Mouse (Mus musculus) embryonic facial prominence, embryonic 10.5 days (tissue): ENCODE results near the gene Klhdc10. TPM values are rescaled to one million over a fixed set of nuclear protein-coding genes. Genes with fewer than 3 reads are reported as not detected.

Experiments
- DNase-seq: peaks from one replicate; pipeline ENCODE4 v3.0.0-alpha.2; 2017; ENCODE audit warnings: low spot score
- H3K27ac ChIP-seq: fragments of 300-500 bp; sonication (generic); replicated peaks from 2 replicates; pipeline ENCODE4 v1.5.1; 2016; ENCODE audit warnings: mild to moderate bottlenecking
- H3K27me3 ChIP-seq: fragments of 300-500 bp; sonication (generic); replicated peaks from 2 replicates; pipeline ENCODE4 v1.6.1; 2016; ENCODE audit warnings: low read depth, mild to moderate bottlenecking; ENCODE audit not compliant: poor library complexity, severe bottlenecking
- H3K36me3 ChIP-seq: fragments of 300-500 bp; sonication (generic); replicated peaks from 2 replicates; pipeline ENCODE4 v1.6.1; 2016; ENCODE audit warnings: mild to moderate bottlenecking, moderate library complexity
- H3K4me1 ChIP-seq: fragments of 300-500 bp; sonication (generic); 2 replicates; pipeline ENCODE4 v1.6.1; 2016
- H3K4me3 ChIP-seq: fragments of 300-500 bp; sonication (generic); 2 replicates; pipeline ENCODE4 v1.5.1; 2016; ENCODE audit warnings: mild to moderate bottlenecking, moderate library complexity
- H3K9me3 ChIP-seq: fragments of 300-500 bp; sonication (generic); 2 replicates; pipeline ENCODE4 v1.6.1; 2016; ENCODE audit warnings: mild to moderate bottlenecking
- WGBS: fragments of 180-500 bp; shearing (Covaris S2); methylation state at CpG from one replicate; pipeline ENCODE4 v1.1.7; 2016; 5-methylcytosine and 5-hydroxymethylcytosine counted together
- polyA plus RNA-seq: library from polyadenylated mRNA; unstranded; fragments of >200 nt; fragmentation: Nextera tagmentation; extraction: Ambion mirVana; gene quantifications from 2 replicates; pipeline ENCODE4 v1.2.1, GENCODE M21; 2016

Gene Klhdc10
- polyA plus RNA-seq, 1 experiment from 2014 or later = 37.3 TPM

GRCm38 (mm10) chr6:30409399-30410093 is 7.9 kb downstream of the Klhdc10 start:
- no peak overlapping the region for H3K4me3 ChIP-seq
- H3K9me3 ChIP-seq = no peaks in the 10 kb centered on the region
- no peaks in the 10 kb centered on the region for H3K27me3 ChIP-seq
- WGBS = 91% methylated on average over 7 of the region's 7 CpGs
- H3K36me3 ChIP-seq = peaks cover 37% of the 10 kb centered on the region
- no peak for DNase-seq
- H3K27ac ChIP-seq = no peak overlapping the region
- H3K4me1 ChIP-seq = peaks cover 3% of the 10 kb centered on the region

GRCm38 (mm10) chr6:30411311-30411710 is 9.6 kb downstream of the Klhdc10 start:
- peaks cover 46% of the 10 kb centered on the region for H3K36me3 ChIP-seq
- no peaks in the 10 kb centered on the region for H3K27me3 ChIP-seq
- no peak overlapping the region for H3K27ac ChIP-seq
- no peaks in the 10 kb centered on the region for H3K4me1 ChIP-seq
- no peak overlapping the region for H3K4me3 ChIP-seq
- H3K9me3 ChIP-seq = no peaks in the 10 kb centered on the region
- DNase-seq = no peak
- WGBS = 91% methylated on average over 4 of the region's 4 CpGs

- Histone ChIP-seq H3K27ac (no peak overlapping the region), H3K4me1 (peaks cover 4% of the 10 kb centered on the region; the same call in 1 of the 2 replicates), H3K27me3 (no peaks in the 10 kb centered on the region), H3K9me3 (no peaks in the 10 kb centered on the region), H3K36me3 (peaks cover 60% of the 10 kb centered on the region), H3K4me3 (no peak overlapping the region)
- DNase-seq = no peak
- 95% methylated on average over 2 of the region's 2 CpGs for WGBS
These were observed 14.5 kb downstream of the Klhdc10 start for GRCm38 (mm10) chr6:30416126-30416525.

GRCm38 (mm10) chr6:30416801-30417200 is 15.1 kb downstream of the Klhdc10 start:
- H3K27ac ChIP-seq = no peak overlapping the region
- no peak overlapping the region for H3K4me3 ChIP-seq
- WGBS = 92% methylated on average over 7 of the region's 7 CpGs
- no peak for DNase-seq
- no peaks in the 10 kb centered on the region for H3K27me3 ChIP-seq
- peaks cover 66% of the 10 kb centered on the region for H3K36me3 ChIP-seq
- H3K9me3 ChIP-seq = no peaks in the 10 kb centered on the region
- peaks cover 4% of the 10 kb centered on the region; the same call in 1 of the 2 replicates for H3K4me1 ChIP-seq

GRCm38 (mm10) chr6:30432461-30433192 is 31.0 kb downstream of the Klhdc10 start:
- 81% methylated on average over 3 of the region's 3 CpGs for WGBS
- no peak for DNase-seq
- H3K36me3 ChIP-seq = peaks cover 38% of the 10 kb centered on the region
- H3K9me3 ChIP-seq = no peaks in the 10 kb centered on the region
- H3K27ac ChIP-seq = no peak overlapping the region
- H3K4me1 ChIP-seq = no peaks in the 10 kb centered on the region
- no peak overlapping the region for H3K4me3 ChIP-seq
- H3K27me3 ChIP-seq = no peaks in the 10 kb centered on the region

- Histone ChIP-seq H3K27ac (no peak overlapping the region), H3K9me3 (no peaks in the 10 kb centered on the region), H3K36me3 (peaks cover 37% of the 10 kb centered on the region), H3K4me1 (no peaks in the 10 kb centered on the region), H3K27me3 (no peaks in the 10 kb centered on the region), H3K4me3 (no peak overlapping the region)
- no peak for DNase-seq
- WGBS = 95% methylated on average over 3 of the region's 3 CpGs
These were observed 34.8 kb downstream of the Klhdc10 start for GRCm38 (mm10) chr6:30436476-30436875.

- Histone ChIP-seq H3K27ac (no peak overlapping the region), H3K4me1 (no peaks in the 10 kb centered on the region)
These were observed 35.4 kb downstream of the Klhdc10 start for GRCm38 (mm10) chr6:30437054-30437453.

GRCm38 (mm10) chr6:30439576-30439975 is 37.9 kb downstream of the Klhdc10 start:
- DNase-seq = no peak
- 96% methylated on average over 10 of the region's 10 CpGs for WGBS
- H3K36me3 ChIP-seq = peaks cover 52% of the 10 kb centered on the region
- no peaks in the 10 kb centered on the region for H3K9me3 ChIP-seq
- no peaks in the 10 kb centered on the region for H3K4me1 ChIP-seq
- H3K27ac ChIP-seq = no peak overlapping the region
- H3K4me3 ChIP-seq = no peak overlapping the region
- H3K27me3 ChIP-seq = no peaks in the 10 kb centered on the region

More at GRCm38 (mm10) chr6:30437054-30437453, 35.4 kb downstream of the Klhdc10 start:
- Histone ChIP-seq H3K27me3 (no peaks in the 10 kb centered on the region), H3K36me3 (peaks cover 39% of the 10 kb centered on the region), H3K9me3 (no peaks in the 10 kb centered on the region), H3K4me3 (no peak overlapping the region)
- no peak for DNase-seq
- WGBS = 81% methylated on average over 3 of the region's 3 CpGs

- WGBS = 95% methylated on average over 7 of the region's 7 CpGs
- Histone ChIP-seq H3K4me3 (no peak overlapping the region), H3K4me1 (peaks cover 31% of the 10 kb centered on the region), H3K27me3 (no peaks in the 10 kb centered on the region), H3K9me3 (peaks cover 4% of the 10 kb centered on the region; the same call in 1 of the 2 replicates), H3K27ac (no peak overlapping the region), H3K36me3 (peaks cover 49% of the 10 kb centered on the region)
- DNase-seq = no peak
These were observed 55.3 kb downstream of the Klhdc10 start for GRCm38 (mm10) chr6:30456991-30457390.

- Histone ChIP-seq H3K4me3 (no peak overlapping the region), H3K9me3 (peaks cover 4% of the 10 kb centered on the region; the same call in 1 of the 2 replicates), H3K4me1 (peaks cover 46% of the 10 kb centered on the region), H3K36me3 (peaks cover 33% of the 10 kb centered on the region), H3K27me3 (0 out of 2 replicates have a peak, but pooled peaks cover under 1% of the 10 kb centered on the region), H3K27ac (peak overlapping the region; percentile 99; the same call in 1 of the 2 replicates)
- WGBS = 88% methylated on average over 5 of the region's 5 CpGs
- DNase-seq = no peak
These were observed 57.0 kb downstream of the Klhdc10 start for GRCm38 (mm10) chr6:30458626-30459025.

GRCm38 (mm10) chr6:30459056-30459747 is 57.5 kb downstream of the Klhdc10 start:
- H3K4me3 ChIP-seq = peak overlapping the region; percentile 59
- H3K4me1 ChIP-seq = peaks cover 51% of the 10 kb centered on the region
- WGBS = 77% methylated on average over 16 of the region's 16 CpGs
- H3K36me3 ChIP-seq = peaks cover 27% of the 10 kb centered on the region
- peak overlapping the region; percentile 99 for H3K27ac ChIP-seq
- DNase-seq = no peak
- peaks cover 6% of the 10 kb centered on the region for H3K27me3 ChIP-seq
- H3K9me3 ChIP-seq = peaks cover 4% of the 10 kb centered on the region; the same call in 1 of the 2 replicates
